Mouse (Mus musculus): ENCODE data around the gene Ogg1. TPM values are rescaled to one million over a fixed set of nuclear protein-coding genes. Genes with fewer than 3 reads are reported as not detected.

The Ogg1 gene
- total and polyA plus RNA-seq, 3 experiments, result 5.0 to 10.3 (median 5.7) TPM

GRCm38 (mm10) chr6:113296046-113296445 lies 30.7 kb upstream of the Ogg1 start:
- intact Hi-C loops (cut with DNase I), result no loop called here

GRCm38 (mm10) chr6:113296639-113297038 lies 30.1 kb upstream of the Ogg1 start:
- Histone ChIP-seq H3K27me3 (ENCODE audit: control insufficient read depth, insufficient read depth, low read length) (no peaks in the 10 kb centered on the region), H3K36me3 (ENCODE audit: control insufficient read depth, insufficient read depth, low read length) (no peaks in the 10 kb centered on the region), H3K27ac (no peak overlapping the region), H3K9ac (ENCODE audit: low read depth, low read length) (no peak overlapping the region), H3K79me2 (replicated peaks; ENCODE audit: control insufficient read depth, insufficient read depth, low read length) (no peaks in the 10 kb centered on the region), H3K4me3 (no peak overlapping the region), H3K4me1 (ENCODE audit: control insufficient read depth, insufficient read depth, low read length) (no peaks in the 10 kb centered on the region)
- TF ChIP-seq CTCF (IDR thresholded peaks at IDR 0.05) (no peak), POLR2A (IDR thresholded peaks at IDR 0.05; ENCODE audit: insufficient read depth, low read depth, low read length) (no peak), EP300 (IDR thresholded peaks at IDR 0.05; ENCODE audit: insufficient read depth, low read depth, low read length) (no peak)
- intact Hi-C loops (cut with DNase I), result no loop called here
- DNase-seq, result no peak
- WGBS, result 47% methylated on average over 4 of the region's 4 CpGs

More at GRCm38 (mm10) chr6:113296046-113296445, 30.7 kb upstream of the Ogg1 start:
- no peak overlapping the region for H3K27ac ChIP-seq
- WGBS, result 83% methylated on average over 2 of the region's 2 CpGs
- H3K4me1 ChIP-seq (ENCODE audit: control insufficient read depth, insufficient read depth, low read length), result no peaks in the 10 kb centered on the region
- H3K4me3 ChIP-seq, result no peak overlapping the region
- no peak for DNase-seq
- no peaks in the 10 kb centered on the region for H3K79me2 ChIP-seq (replicated peaks; ENCODE audit: control insufficient read depth, insufficient read depth, low read length)
- H3K36me3 ChIP-seq (ENCODE audit: control insufficient read depth, insufficient read depth, low read length), result no peaks in the 10 kb centered on the region
- no peak overlapping the region for H3K9ac ChIP-seq (ENCODE audit: low read depth, low read length)
- no peaks in the 10 kb centered on the region for H3K27me3 ChIP-seq (ENCODE audit: control insufficient read depth, insufficient read depth, low read length)
- TF ChIP-seq CTCF (IDR thresholded peaks at IDR 0.05), result no peak
- TF ChIP-seq EP300 (IDR thresholded peaks at IDR 0.05; ENCODE audit: insufficient read depth, low read depth, low read length), result no peak
- TF ChIP-seq POLR2A (IDR thresholded peaks at IDR 0.05; ENCODE audit: insufficient read depth, low read depth, low read length), result no peak

GRCm38 (mm10) chr6:113301350-113301749 lies 25.4 kb upstream of the Ogg1 start:
- no peak for DNase-seq
- H3K27me3 ChIP-seq (ENCODE audit: control insufficient read depth, insufficient read depth, low read length), result no peaks in the 10 kb centered on the region
- no peaks in the 10 kb centered on the region for H3K4me1 ChIP-seq (ENCODE audit: control insufficient read depth, insufficient read depth, low read length)
- 76% methylated on average over 5 of the region's 5 CpGs for WGBS
- TF ChIP-seq EP300 (IDR thresholded peaks at IDR 0.05; ENCODE audit: insufficient read depth, low read depth, low read length), result no peak
- TF ChIP-seq CTCF (IDR thresholded peaks at IDR 0.05), result no peak
- TF ChIP-seq POLR2A (IDR thresholded peaks at IDR 0.05; ENCODE audit: insufficient read depth, low read depth, low read length), result no peak
- H3K27ac ChIP-seq, result no peak overlapping the region
- H3K4me3 ChIP-seq, result no peak overlapping the region
- intact Hi-C loops (cut with DNase I), result loop anchor here (2.0 kb wide), 1 partner anchor 129 kb away; no protein-coding TSS in a partner anchor
- no peak overlapping the region for H3K9ac ChIP-seq (ENCODE audit: low read depth, low read length)
- H3K79me2 ChIP-seq (replicated peaks; ENCODE audit: control insufficient read depth, insufficient read depth, low read length), result no peaks in the 10 kb centered on the region
- H3K36me3 ChIP-seq (ENCODE audit: control insufficient read depth, insufficient read depth, low read length), result no peaks in the 10 kb centered on the region

DNA sequence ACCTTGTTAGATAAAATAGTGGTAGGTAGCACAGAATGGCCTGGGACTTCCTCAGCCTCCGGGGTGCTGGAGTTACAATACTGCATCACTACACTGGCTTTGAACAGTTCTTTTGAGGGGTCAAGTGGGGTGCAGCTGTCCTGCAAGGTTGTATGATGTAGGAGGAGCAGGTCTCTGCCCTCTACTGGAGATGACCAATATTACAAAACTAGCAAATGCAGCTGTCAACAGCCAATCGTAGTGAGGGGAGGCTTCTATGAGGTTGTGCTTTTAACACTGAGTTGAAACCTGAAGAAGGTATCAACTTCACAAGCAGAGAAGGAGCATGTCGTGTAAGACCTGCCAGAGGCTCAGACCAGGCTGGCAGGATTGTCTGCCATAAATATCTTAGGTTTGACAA lies 24.5 kb upstream of the Ogg1 start:
- no peak for DNase-seq
- intact Hi-C loops (cut with DNase I), result no loop called here
- no peak overlapping the region for H3K4me3 ChIP-seq

GRCm38 (mm10) chr6:113306322-113306985 lies 20.3 kb upstream of the Ogg1 start:
- peak overlapping the region; percentile 99 for H3K27ac ChIP-seq
- peaks cover 6% of the 10 kb centered on the region for H3K36me3 ChIP-seq (ENCODE audit: control insufficient read depth, insufficient read depth, low read length)
- 1% methylated on average over 47 of the region's 50 CpGs for WGBS
- peaks cover 8% of the 10 kb centered on the region for H3K79me2 ChIP-seq (replicated peaks; ENCODE audit: control insufficient read depth, insufficient read depth, low read length)
- DNase-seq, result peak; percentile 99 to 100
- TF ChIP-seq POLR2A (IDR thresholded peaks at IDR 0.05; ENCODE audit: insufficient read depth, low read depth, low read length) (peak; percentile 66), CTCF (IDR thresholded peaks at IDR 0.05) (no peak), EP300 (IDR thresholded peaks at IDR 0.05; ENCODE audit: insufficient read depth, low read depth, low read length) (peak; percentile 81; the same call in 1 of the 2 replicates)
- peaks cover 7% of the 10 kb centered on the region for H3K4me1 ChIP-seq (ENCODE audit: control insufficient read depth, insufficient read depth, low read length)
- intact Hi-C loops (cut with DNase I), result loop anchor here (2.0 to 5.0 kb wide), 2 partner anchors 72 to 259 kb away; partner anchors contain the start of genes Arpc4 and Thumpd3
- no peaks in the 10 kb centered on the region for H3K27me3 ChIP-seq (ENCODE audit: control insufficient read depth, insufficient read depth, low read length)
- H3K9ac ChIP-seq (ENCODE audit: low read depth, low read length), result peak overlapping the region; percentile 93
- H3K4me3 ChIP-seq, result peak overlapping the region; percentile 87

More for the DNA sequence above, 24.5 kb upstream of the Ogg1 start:
- TF ChIP-seq POLR2A (IDR thresholded peaks at IDR 0.05; ENCODE audit: insufficient read depth, low read depth, low read length) (no peak), CTCF (IDR thresholded peaks at IDR 0.05) (peak; percentile 83)
- Histone ChIP-seq H3K27ac (no peak overlapping the region), H3K79me2 (replicated peaks; ENCODE audit: control insufficient read depth, insufficient read depth, low read length) (no peaks in the 10 kb centered on the region), H3K9ac (ENCODE audit: low read depth, low read length) (no peak overlapping the region), H3K36me3 (ENCODE audit: control insufficient read depth, insufficient read depth, low read length) (no peaks in the 10 kb centered on the region), H3K4me1 (ENCODE audit: control insufficient read depth, insufficient read depth, low read length) (no peaks in the 10 kb centered on the region), H3K27me3 (ENCODE audit: control insufficient read depth, insufficient read depth, low read length) (no peaks in the 10 kb centered on the region)
- WGBS, result 15% methylated on average over 3 of the region's 3 CpGs

DNA sequence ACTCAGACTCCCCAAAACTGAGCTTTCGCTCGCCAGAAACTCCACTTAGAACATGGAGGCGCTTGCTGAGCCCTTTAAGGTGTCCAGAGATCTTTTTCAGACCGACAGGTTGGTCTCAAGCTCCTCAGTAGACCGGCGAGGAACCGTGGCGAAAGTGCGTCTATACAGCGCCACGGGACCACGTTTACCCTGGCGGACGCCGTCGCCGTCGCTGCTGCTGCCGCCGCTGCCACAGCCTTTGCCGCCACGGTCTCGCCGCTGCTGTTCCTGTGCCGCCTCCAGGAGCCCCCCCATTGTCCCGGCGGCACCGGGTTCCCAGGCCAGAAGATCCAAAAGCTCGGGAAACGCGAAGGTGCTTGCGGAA lies 19.8 kb upstream of the Ogg1 start, which contains the start of gene Brpf1:
Gene Brpf1 (plus strand): TSS at position 152 of the 364 bp plus-strand sequence.
- peak within 1 kb of the TSS; percentile 93 for H3K9ac ChIP-seq (ENCODE audit: low read depth, low read length)
- peaks cover 6% of the 10 kb centered on the region for H3K36me3 ChIP-seq (ENCODE audit: control insufficient read depth, insufficient read depth, low read length)
- DNase-seq, result no peak
- H3K27me3 ChIP-seq (ENCODE audit: control insufficient read depth, insufficient read depth, low read length), result no peaks in the 10 kb centered on the region
- TF ChIP-seq POLR2A (IDR thresholded peaks at IDR 0.05; ENCODE audit: insufficient read depth, low read depth, low read length) (peak; percentile 42), EP300 (IDR thresholded peaks at IDR 0.05; ENCODE audit: insufficient read depth, low read depth, low read length) (no peak), CTCF (IDR thresholded peaks at IDR 0.05) (peak; percentile 33)
- peaks cover 8% of the 10 kb centered on the region for H3K79me2 ChIP-seq (replicated peaks; ENCODE audit: control insufficient read depth, insufficient read depth, low read length)
- under 1% methylated on average over 32 of the region's 32 CpGs for WGBS
- intact Hi-C loops (cut with DNase I), result loop anchor here (2.0 to 5.0 kb wide), 2 partner anchors 72 to 260 kb away; partner anchors contain the start of genes Arpc4 and Thumpd3
- H3K27ac ChIP-seq, result peak within 1 kb of the TSS; percentile 99
- peaks cover 7% of the 10 kb centered on the region for H3K4me1 ChIP-seq (ENCODE audit: control insufficient read depth, insufficient read depth, low read length)
- peak within 1 kb of the TSS; percentile 87 for H3K4me3 ChIP-seq
